Mouse (Mus musculus): Measurements from ENCODE around the gene Cdk19.

DNA sequence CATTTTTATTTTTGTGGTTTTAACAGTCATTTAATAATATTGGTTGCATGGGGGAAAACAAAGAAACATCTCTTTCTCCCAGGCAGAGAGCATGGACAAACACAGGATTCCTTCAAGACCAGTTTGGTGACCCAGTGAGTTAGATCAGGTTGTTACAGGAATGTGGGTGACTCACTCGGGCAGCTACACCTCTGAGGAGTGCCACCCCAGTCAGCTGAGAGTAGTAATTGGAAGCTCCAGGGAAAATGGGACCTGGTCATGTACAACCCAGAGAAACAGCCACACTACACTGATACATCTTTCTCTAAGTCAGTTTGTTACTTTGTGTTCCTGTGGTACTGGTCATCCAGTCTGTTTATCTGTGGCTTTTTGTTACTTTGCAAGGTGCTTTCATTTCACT lies 40.3 kb downstream of the Cdk19 start:
- TF ChIP-seq POLR2A (IDR thresholded peaks at IDR 0.05; ENCODE audit: low read depth, low read length) (no peak), CTCF (IDR thresholded peaks at IDR 0.05; ENCODE audit: extremely low read depth, insufficient read length, insufficient replicate concordance, low read depth, low read length) (no peak)
